Mouse (Mus musculus) gastrocnemius, postnatal 36 days (tissue): Measurements from ENCODE around the gene Gm14327. TPM values are rescaled to one million over a fixed set of nuclear protein-coding genes. Genes with fewer than 3 reads are reported as not detected.
"Not testable (repeated sequence)": the region's sequence is repeated elsewhere in the genome, so short reads cannot be mapped to it uniquely, and the experiment has no call there.

Experiments used
- DNase-seq, 2 experiments: peaks; one replicate each; pipeline ENCODE4 v3.0.0; 2022
- intact Hi-C: fragments of 180-260 bp; cut with DNase I; formaldehyde crosslinking; loops from one replicate; pipeline ENCODE4 v1.15.1; 2025
- long read RNA-seq, 2 experiments: library from polyadenylated mRNA; stranded (forward); transcript quantifications; one replicate each; pipeline ENCODE4 v2.0.0; 2021
- total RNA-seq, 2 experiments: library from RNA; stranded (reverse); gene quantifications; 2 replicates each; pipeline ENCODE4 v1.2.3; 2021

Gm14327 gene
- total RNA-seq: 1 to 10 TPM; 2.9 to 4.4 TPM
- long read RNA-seq, experiment 1, partial matches to known transcripts: 0 of 4 reads
- long read RNA-seq, experiment 1, other reads (novel, unspliced or antisense): 2 of 4 reads
- long read RNA-seq, experiment 2, partial matches to known transcripts: 0 of 2 reads
- long read RNA-seq, experiment 2, other reads (novel, unspliced or antisense): 0 of 2 reads

DNA sequence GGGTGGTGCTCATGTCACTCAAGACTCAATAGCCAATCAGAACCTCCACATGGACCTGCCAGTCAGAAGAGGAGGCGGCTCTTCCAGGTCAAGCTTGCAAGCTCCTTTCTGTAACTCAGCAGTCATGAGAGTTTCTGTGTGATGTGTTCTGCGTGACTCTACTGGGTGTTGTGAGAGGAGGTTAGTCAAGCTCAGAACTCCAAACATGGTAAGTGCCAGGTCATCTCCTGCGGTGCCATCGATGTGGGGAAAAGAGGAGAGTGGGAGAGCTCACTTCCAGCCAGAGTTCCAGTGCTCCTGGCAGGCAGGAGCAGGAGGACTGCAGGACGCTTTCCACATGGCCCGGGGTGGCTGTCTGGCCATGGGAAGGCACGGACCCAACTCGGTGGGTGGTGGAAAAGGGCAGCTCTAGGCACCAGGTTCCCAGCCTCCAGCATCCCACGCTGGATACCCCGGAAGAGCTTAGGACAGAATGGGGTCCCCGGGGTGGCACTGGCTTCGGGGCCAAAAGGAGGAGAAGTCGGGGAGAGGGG lies at the start of gene Gm14327:
TSS of gene Gm14327 (plus strand) at position 51 of the 533 bp plus-strand sequence.
- intact Hi-C loops, DNase-seq: not testable (repeated sequence)

DNA sequence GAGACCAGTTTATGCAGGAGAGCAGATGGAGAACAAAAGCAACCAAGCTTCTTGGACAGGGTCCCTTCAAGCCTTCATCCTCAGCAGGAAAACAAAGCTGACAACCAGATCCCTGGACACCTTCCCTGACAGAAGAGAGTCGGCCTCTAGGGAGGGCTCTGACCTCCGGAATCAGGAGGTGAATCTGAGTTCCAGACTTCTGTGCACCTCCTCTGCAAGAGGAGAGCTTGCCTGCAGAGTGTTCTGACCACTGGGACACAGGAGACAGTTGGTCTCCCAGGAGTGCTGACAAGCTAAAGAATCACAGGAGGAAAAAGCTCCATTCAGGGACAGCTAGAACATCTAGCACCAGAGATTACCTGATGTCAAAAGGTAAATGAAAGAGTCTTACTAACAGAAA lies 34.6 kb upstream of the Gm14327 start:
- DNase-seq, intact Hi-C loops: not testable (repeated sequence)

DNA sequence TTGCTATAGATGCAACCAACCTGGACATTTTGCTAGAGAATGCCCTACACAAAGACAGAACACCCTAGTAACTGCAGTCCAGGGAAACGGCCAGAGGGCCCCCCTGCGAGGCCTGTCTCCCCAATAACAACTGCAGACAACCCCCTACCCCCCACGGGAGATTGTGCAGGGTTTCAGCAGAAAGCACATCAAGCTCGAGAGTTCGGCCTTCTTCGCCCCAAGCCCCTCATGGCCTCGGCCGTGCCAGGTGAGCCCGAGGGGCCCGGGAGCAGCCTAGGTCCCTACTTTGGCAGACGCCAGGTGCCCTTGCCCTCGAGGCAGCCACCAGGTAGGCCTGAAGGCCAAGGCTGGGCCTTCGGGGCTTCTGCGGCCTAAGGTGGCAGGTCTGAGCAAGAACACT lies 9.2 kb upstream of the Gm14327 start:
- DNase-seq: not testable (repeated sequence)

DNA sequence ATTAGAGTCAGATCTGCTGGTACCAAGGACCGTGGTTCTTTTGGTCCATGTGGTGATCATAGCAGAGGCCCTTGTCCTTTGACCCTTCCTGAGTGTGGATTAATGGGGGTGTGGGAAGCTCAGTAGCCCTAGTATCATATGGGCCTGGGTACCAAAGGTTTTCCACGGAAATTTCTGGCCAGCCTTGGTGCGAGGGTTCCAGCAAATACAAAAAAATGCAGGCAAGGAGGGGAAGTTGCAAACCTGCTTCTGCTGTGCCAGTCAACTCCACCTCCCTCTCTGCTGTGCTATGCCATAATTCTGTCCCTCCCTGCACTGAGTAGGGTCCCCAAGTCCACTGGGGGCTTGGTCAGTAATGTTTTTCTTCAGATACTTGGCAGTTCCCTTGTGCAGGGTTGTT lies 1.3 kb downstream of the Gm14327 start:
- intact Hi-C loops, DNase-seq: not testable (repeated sequence)

More for the DNA sequence above, 9.2 kb upstream of the Gm14327 start:
- intact Hi-C loops: not testable (repeated sequence)

DNA sequence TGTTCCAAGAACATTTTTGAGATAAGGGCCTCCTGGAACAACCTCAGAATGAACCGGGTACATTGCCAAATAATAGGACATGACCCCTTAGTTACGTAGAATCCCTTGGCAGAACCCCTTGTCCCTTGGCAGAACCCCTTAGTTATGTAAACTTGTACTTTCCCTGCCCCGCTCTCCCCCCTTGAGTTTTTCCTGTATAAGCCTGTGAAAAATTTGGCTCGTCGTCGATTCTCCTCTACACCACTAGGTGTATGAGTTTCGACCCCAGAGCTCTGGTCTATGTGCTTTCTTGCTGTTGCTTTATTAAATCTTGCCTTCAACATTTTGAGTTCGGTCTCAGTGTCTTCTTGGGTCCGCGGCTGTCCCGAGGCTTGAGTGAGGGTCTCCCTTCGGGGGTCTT lies 6.4 kb downstream of the Gm14327 start:
- DNase-seq, intact Hi-C loops: not testable (repeated sequence)

DNA sequence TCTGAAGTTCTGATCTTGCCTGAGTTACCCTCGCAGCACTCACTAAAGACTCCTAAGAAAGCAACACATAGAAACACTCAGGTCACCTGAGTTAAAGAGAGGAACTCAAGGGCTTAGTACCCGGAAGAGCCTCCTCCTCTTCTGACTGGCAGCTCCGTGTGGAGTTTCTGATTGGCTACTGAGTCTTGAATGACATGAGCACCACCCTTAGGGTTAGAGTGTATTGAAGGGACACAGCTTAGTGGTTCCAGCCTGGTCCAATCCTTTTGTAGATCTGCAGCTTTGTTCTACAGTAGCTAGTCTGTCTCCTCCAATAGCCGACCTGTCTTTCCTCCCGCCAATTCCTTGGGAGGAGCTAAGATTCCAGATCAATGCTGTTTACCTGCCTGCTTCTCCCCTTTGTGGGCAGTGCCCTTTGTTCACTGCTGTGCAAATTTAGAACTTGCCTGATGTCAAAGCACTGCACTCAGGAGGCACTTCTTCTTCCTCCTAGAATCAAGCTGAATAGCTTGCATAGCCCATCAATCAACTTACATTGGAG lies 28.7 kb downstream of the Gm14327 start, which contains the start of gene Zfp972:
TSS of gene Zfp972 (minus strand) at position 51 of the 541 bp plus-strand sequence.
- DNase-seq, intact Hi-C loops: not testable (repeated sequence)

Other genes starting within 250 kb of the Gm14327 start
- 10 to 100 TPM; 19.6 to 25.9 TPM for gene Gm14322, start 137.8 kb upstream of the Gm14327 start, total RNA-seq
- 10 to 100 TPM; 73.6 to 83.3 TPM for gene Gm14325, start 56.8 kb upstream of the Gm14327 start, total RNA-seq
- gene Zfp972, start 28.5 kb downstream of the Gm14327 start, total RNA-seq: under 1 TPM in 1 of 2 experiments, not detected in 1; 0.51 TPM
- gene Gm14326, start 60.2 kb downstream of the Gm14327 start, total RNA-seq: 10 to 100 TPM; 28.1 to 34.8 TPM
- gene Zfp971, start 126.2 kb downstream of the Gm14327 start, total RNA-seq: 10 to 100 TPM; 27.3 to 29.4 TPM
- 1 to 10 TPM; 9.0 to 9.9 TPM for gene Zfp931, start 181.4 kb downstream of the Gm14327 start, total RNA-seq
- gene Phactr3, start 221.9 kb downstream of the Gm14327 start, total RNA-seq: not detected